Mouse (Mus musculus) adrenal gland, postnatal 25 days (tissue): Measurements from ENCODE around the gene Tm7sf3. TPM values are rescaled to one million over a fixed set of nuclear protein-coding genes. Genes with fewer than 3 reads are reported as not detected.

Source experiments
- DNase-seq: peaks from one replicate; pipeline ENCODE4 v3.0.0; 2021; ENCODE audit warnings: mixed read lengths
- total RNA-seq: library from RNA; stranded (reverse); gene quantifications from 2 replicates; pipeline ENCODE4 v1.2.3, GENCODE M21; 2021

Tm7sf3 gene
- total RNA-seq, 1 experiment from 2014 or later = 53.9 TPM

- no peak for DNase-seq
These were observed 18.0 kb upstream of the Tm7sf3 start for GRCm38 (mm10) chr6:146660591-146660990.

DNA sequence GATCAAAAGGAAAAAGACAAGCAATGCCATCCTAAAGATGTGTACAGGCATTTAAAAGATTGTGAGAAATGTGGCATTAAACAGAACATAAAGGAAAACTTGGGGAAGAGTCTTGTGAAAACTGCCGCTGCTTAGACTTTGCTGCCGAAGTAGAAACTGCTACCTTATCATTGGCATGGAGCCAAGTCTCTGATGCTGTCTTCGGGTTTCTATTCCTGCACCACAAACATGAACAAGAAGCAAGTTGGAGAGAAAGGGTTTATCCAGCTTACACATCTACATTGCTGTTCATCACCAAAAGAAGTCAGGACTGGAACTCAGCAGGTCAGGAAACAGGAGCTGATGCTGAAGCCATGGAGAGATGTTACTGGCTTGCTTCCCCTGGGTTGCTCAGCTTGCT is 10.6 kb upstream of the Tm7sf3 start:
- DNase-seq = no peak

DNA sequence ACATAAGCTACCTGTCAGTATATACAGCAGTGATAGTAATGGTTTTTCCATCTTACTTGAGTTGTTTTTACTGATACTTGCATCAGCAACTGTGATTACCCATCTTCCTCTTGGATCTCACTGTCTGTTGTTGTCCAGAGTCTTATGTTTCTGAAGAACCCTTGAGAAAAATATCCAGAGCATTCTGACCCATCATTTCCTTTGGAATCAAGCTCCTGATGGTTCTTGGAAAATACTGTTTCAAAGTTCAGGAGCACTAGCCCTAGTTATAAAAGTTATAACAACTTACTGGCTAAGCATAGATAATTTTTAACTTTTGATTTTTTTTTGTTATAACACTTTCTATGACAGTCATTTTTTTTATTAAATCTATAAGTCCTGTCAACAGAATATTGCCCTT is 8.8 kb upstream of the Tm7sf3 start:
- no peak for DNase-seq

DNA sequence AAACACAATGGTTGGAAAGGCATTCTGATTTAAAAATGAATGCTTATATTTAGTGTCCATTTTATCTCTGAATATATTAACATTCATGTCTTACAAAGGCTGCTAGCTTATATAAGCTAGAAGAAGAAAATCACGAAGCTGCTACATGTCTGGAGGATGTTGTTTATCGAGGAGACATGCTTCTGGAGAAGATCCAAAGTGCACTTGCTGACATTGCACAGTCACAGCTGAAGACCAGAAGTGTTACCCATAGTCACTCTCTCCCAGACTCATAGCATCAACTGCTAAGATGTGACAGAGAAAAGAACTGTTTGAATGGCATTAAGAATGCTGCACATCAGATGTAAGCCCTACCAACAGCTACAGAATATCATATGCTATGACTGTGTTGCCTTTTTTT is 7.4 kb upstream of the Tm7sf3 start:
- DNase-seq = no peak

DNA sequence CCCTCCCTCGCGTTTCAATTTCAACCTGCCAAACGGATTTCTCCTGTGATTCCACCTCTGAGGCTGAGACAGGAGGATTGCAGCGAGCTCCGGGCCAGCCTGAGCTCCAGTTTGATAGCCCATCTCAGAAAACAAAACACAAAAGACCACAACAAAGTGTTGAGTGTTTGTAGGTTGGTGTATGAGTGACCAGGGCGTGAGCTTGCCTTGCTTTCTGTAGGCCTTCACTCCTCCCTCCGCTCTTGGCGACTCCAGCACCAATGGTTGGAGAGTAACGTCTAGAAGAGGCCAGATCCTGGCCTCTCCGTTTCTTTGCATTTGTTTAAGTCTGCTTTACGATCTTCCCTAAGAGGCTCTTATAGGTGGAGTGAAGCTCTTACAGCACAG is 553 bp upstream of the Tm7sf3 start:
- DNase-seq = no peak

DNA sequence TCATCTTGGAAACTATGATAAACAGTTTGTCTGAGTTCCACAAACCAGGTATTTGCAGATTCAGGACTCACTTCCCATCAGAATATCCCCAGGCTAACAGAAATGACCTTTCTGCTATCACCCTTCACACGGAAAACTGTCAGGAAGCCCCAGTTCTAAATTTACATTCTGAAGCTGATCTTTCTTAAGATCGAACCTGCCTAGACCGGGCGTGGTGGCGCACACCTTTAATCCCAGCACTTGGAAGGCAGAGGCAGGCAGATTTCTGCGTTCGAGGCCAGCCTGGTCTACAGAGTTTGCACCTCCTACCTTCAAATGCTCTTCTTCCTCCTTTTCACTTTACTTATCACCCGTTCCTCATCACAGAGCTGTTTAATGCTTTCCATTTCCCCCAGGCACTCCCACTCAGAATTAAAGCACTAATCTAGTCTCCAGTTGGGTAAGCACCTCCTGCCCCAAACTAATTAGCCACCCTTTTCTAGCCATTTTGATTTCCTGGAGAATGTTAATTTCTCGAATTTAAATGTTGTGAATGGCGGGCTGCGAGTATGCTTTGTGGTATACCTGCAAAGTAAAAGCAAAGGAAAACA is 908 bp downstream of the Tm7sf3 start:
- no peak for DNase-seq

- no peak for DNase-seq
These were observed 1.6 kb downstream of the Tm7sf3 start for GRCm38 (mm10) chr6:146640991-146641390.

DNA sequence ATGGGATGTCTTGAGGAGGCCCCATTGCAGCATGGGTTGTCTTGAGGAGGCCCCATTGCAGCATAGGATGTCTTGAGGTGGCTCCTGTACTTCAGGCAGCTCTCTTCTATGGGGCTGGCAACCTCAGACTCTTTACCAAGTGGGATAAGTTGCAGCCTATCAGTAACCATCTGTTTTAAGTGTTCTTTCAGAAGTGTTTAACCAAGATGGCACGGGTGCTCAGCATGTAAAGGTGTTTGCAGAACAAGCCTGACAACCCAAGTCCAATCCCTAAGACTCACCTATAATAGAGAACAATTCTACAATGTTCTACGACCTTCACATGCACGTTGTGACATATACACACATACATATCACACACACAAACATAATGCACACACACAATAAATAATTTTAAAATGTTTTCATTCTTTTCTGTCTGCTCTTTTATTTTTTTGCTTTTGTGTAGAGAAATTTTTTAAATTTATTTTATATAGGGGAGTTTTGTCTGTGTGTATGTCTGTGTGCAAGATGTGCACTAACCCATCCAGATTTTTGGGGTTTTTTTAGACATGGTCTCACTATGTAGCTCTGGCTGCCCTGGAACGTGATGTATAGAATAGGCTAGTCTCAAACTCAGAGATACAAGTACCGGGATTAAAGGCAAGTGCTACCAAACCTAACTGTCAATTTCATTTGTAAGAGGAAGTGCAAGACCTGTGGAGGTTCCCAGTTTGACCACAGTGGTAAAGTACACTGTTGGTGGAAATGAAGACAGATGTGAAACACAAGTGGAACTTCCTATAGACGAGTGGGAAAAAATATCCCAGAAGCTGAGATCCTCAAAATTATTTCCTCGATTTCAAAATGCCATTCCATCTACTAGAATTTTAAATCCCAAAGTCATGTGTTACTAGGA is 2.3 kb downstream of the Tm7sf3 start:
- no peak for DNase-seq

DNA sequence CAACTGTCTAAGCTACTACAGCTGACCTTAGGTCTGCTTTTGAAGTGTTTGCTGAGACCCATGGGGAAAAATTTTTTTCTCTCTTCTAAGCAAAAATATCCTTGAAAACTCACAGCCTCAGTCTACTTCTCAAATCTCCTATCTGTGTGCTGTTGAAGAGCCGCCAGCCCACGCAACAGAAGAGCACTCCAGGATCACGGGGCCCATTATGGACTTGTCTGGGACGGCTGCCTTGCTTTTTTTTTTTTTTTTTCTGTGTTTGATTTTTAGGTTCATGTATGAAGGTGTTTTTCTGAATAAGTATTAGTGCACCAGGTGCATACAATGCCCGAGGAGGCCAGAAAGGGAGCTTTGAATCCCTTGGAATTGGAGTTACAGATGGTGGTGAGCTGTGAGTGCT is 6.1 kb downstream of the Tm7sf3 start:
- no peak for DNase-seq

DNA sequence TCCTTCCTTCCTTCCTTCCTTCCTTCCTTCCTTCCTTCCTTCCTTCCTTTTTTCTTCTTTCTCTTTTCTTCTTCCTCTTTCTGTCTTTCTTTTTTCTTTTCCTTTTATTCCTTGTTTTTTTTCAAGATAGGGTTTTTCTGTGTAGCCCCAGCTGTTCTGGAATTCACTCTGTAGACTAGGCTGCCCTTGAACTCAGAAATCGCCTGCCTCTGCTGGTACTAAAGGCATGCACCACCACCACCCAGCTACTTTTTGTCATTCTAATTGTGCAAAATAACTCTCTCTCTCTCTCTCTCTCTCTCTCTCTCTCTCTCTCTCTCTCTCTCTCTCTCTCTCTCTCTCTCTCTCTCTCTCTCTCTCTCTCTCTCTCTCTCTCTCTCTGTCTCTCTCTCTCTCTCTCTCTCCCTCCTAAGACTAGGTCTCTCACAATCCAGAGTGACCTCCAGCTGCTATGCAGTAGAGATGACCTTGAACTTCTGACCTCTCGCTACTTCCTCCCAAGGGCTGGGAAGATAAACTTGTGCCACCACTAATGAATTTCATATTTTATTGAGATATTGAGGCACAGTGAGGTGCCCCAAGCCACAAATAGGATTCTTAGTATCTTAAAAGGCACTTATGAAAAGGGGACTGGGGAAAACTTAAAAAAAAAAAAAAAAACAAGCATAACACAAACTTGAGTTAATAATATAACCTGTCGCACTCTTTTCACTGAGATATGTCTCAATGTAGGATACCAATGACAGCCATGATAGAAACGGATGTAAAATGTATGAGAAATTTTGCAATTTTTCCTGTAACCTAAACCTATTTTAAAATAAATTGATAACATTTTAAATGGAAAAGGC is 7.6 kb downstream of the Tm7sf3 start:
- no peak for DNase-seq

DNA sequence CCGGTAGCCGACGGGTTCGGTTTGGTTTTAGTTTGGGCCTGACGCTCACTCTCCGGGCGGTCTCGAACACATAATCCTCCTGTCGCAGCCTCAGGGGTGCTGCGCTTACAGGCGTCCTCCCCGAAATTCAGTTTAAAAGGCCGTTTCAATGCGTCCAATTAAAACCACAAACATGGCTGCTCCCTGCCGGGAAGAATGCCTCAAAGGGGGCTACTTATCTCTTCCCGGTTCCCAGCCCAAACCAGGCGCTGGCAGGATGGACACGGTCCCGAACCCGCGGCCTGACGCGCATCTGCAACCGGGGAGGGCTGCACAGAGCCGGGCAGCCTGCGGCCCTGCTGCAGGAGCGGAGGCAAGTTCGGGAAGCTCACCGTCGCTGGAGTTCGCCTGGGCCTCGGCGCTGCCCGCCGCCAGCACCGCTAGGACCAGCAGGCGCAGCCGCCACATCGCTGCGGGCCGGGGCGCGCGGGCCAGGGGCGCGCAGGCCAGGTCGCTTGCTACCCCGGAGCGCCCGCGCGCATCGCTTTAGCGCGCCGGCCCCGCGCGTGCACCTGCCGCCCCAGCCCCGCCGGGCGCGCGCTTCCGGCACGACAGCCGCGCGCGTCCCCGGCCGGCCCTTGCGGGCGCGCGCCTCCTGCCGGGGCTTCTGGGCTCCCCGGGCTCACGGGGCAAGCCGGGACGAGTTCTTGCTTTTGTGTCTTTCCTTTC is 8.5 kb downstream of the Tm7sf3 start:
- DNase-seq = peak; percentile 87

DNA sequence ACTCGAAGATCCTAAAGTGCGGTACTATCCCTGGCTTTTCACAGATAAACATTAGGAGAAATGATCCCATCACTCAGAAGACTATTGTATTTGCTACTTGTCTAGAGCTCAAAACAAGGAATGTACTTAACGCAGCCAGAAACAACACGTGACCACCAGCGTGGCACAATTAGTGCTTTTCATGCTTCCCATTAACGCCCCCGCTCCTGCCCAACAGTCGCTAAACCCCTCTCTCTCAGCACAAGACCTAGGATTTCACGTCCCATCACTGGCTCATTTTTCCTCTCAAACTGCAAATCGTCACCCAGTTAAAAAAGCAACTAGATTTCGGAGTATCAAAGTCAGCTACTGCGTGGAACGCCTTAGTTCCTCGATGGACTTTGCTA is 9.0 kb downstream of the Tm7sf3 start:
- no peak for DNase-seq

GRCm38 (mm10) chr6:146633097-146633496 is 9.5 kb downstream of the Tm7sf3 start:
- DNase-seq = no peak

GRCm38 (mm10) chr6:146632403-146632802 is 10.2 kb downstream of the Tm7sf3 start:
- no peak for DNase-seq

GRCm38 (mm10) chr6:146631847-146632246 is 10.8 kb downstream of the Tm7sf3 start:
- DNase-seq = no peak

DNA sequence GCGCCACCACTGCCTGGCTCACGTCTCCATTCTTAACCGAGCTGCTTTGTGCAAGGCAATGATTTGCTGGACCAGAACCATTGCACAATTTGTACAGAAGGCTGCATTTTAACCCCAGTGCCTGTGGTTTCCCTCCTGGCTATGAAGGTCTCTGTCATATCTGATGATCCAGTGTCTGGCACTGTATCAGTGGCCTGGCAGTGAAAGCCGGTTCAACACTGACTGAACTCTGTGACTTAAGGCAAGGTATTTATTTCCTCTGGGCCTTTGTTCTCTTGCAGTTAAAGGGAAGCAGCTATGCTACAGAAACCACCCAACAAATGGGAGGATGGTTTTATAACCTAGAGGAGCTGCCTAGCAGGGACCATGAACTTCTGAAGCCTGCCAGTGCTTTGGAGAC is 11.7 kb downstream of the Tm7sf3 start:
- DNase-seq = peak; percentile 62

- DNase-seq = no peak
These were observed 12.6 kb downstream of the Tm7sf3 start for GRCm38 (mm10) chr6:146629781-146630756.

- DNase-seq = no peak
These were observed 14.5 kb downstream of the Tm7sf3 start for GRCm38 (mm10) chr6:146628123-146628522.

DNA sequence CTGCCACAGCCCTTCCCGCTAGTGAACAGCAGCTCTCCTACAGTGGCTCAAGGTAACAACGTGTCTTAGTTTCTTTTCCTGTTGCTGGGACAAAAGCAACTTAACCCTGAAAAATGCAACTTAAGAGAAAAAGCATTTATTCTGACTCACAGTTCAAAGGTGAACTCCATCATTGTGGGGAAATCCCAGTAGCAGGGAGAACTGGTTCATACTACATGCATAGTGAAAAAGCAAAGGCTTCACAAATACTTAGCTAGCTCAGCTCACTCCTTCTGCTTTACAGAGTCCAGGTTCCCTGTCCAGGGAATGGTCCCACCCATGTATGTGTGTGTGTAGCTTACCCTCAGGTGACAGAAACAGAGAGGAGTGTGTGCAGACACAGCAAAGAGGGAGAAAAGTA is 26.0 kb downstream of the Tm7sf3 start:
- no peak for DNase-seq

DNA sequence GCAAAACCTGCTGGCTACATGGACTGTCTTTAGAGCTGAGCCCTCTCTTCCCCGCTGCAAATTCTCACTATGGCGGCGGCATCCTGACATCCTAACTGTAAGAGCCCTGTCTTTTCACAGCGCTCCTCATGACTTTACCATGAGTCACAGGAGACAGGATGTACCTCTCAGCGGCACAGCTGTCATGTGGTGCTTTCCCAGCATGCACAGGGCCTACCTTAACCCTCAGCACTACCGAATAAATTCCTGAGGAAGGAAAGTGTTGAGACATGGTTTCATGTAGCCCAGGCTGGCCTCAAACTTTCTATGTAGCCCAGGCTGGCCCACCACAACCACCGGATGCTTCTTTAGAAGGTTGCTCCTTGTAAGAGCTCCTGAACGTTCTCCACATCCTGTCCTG is 26.7 kb downstream of the Tm7sf3 start:
- DNase-seq = no peak

DNA sequence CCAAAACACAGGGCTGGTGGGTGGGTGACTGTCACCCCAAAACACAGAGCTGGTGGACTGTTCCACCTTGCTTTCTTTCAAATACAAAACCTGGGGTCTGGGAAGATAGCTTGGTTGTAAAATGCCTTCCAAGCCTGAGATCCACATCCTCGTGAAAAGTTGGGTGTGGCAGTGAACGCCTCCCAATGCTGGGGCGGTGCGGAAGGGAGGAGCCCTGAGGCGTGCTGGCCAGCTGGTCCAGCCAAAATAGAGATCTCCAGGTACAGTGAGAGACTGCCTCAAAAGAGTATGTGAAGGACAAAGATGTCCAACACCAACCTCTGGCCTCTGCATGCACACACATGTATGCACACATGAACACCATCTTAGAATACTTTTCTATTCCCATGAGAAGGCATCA is 28.1 kb downstream of the Tm7sf3 start:
- no peak for DNase-seq
